Mouse (Mus musculus) liver, embryonic 14.5 days (tissue): ENCODE data around the gene Nxpe4. TPM values are rescaled to one million over a fixed set of nuclear protein-coding genes. Genes with fewer than 3 reads are reported as not detected.
A peak's percentile ranks its signal among the peaks of the same experiment; 100 is the strongest.

ENCODE experiments used
- ATAC-seq: fragments of 200-750 bp; cut with Nextera tagmentation; 2 replicates; pipeline ENCODE4 v1.8.0; 2017; ENCODE audit warnings: moderate number of reproducible peaks, mild to moderate bottlenecking, moderate library complexity; ENCODE audit not compliant: insufficient read depth
- DNase-seq, 3 experiments: peaks; one replicate each; pipeline ENCODE4 v3.0.0-alpha.2; 2012 to 2013; ENCODE audit warnings: low read depth in 3 of 3, low spot score in 3 of 3
- H3K27ac ChIP-seq: fragments of 300-500 bp; sonication (generic); 2 replicates; pipeline ENCODE4 v1.5.1; 2014; ENCODE audit warnings: moderate library complexity, mild to moderate bottlenecking, control low read depth, inconsistent platforms
- H3K27me3 ChIP-seq: fragments of 300-500 bp; sonication (generic); 2 replicates; pipeline ENCODE4 v1.6.1; 2014; ENCODE audit warnings: mild to moderate bottlenecking, low read length, moderate library complexity; ENCODE audit not compliant: control insufficient read depth, insufficient read depth
- H3K36me3 ChIP-seq: fragments of 300-500 bp; sonication (generic); replicated peaks from 2 replicates; pipeline ENCODE4 v1.6.1; 2014; ENCODE audit warnings: low read depth; ENCODE audit not compliant: control insufficient read depth, insufficient read depth
- H3K4me1 ChIP-seq, 2 experiments: fragments of 200-500 bp in 1 of 2; fragments of 300-500 bp in 1 of 2; sonication (generic) in 1 of 2; replicated peaks; 2 replicates each; pipeline ENCODE4 v1.6.1; 2012 to 2014; ENCODE audit warnings: antibody characterized with exemption in 1 of 2, inconsistent platforms in 1 of 2, low read length in 1 of 2; ENCODE audit not compliant: control insufficient read depth in 2 of 2, insufficient read depth in 2 of 2
- H3K4me2 ChIP-seq: fragments of 300-500 bp; sonication (generic); 2 replicates; pipeline ENCODE4 v1.6.1; 2014; ENCODE audit warnings: low read depth, mild to moderate bottlenecking, control low read depth, moderate library complexity
- H3K4me3 ChIP-seq, 2 experiments: fragments of 200-500 bp in 1 of 2; fragments of 300-500 bp in 1 of 2; sonication (generic) in 1 of 2; 2 replicates each; pipeline ENCODE4 v1.5.1; 2012 to 2014; ENCODE audit warnings: low read depth in 2 of 2, low read length in 2 of 2, mild to moderate bottlenecking in 2 of 2, control low read depth in 1 of 2, inconsistent platforms in 1 of 2, moderate library complexity in 1 of 2; ENCODE audit not compliant: insufficient read depth in 1 of 2
- H3K9ac ChIP-seq: fragments of 300-500 bp; sonication (generic); replicated peaks from 2 replicates; pipeline ENCODE4 v1.6.1; 2014; ENCODE audit warnings: mild to moderate bottlenecking, control low read depth, moderate library complexity
- H3K9me3 ChIP-seq: fragments of 300-500 bp; sonication (generic); 2 replicates; pipeline ENCODE4 v1.6.1; 2016; ENCODE audit warnings: low read length, mixed read lengths; ENCODE audit not compliant: control insufficient read depth
- CTCF ChIP-seq: IDR thresholded peaks from 2 replicates; pipeline ENCODE4 v1.5.1; 2016; ENCODE audit warnings: antibody characterized with exemption, low read depth, control low read depth
- EP300 ChIP-seq: IDR thresholded peaks from 2 replicates; pipeline ENCODE4 v1.6.1; 2016; ENCODE audit warnings: antibody characterized with exemption, low read depth
- WGBS: fragments of 180-500 bp; shearing (Covaris S2); extraction: QIAGEN DNeasy Blood & Tissue Kit; methylation state at CpG from one replicate; pipeline ENCODE4 v1.1.7; 2014; ENCODE audit not compliant: insufficient replicate concordance; 5-methylcytosine and 5-hydroxymethylcytosine counted together
- polyA plus RNA-seq, 2 experiments: library from polyadenylated mRNA; depleted of rRNA in 1 of 2; stranded (reverse) in 1 of 2; unstranded in 1 of 2; fragments of >200 nt; fragmentation: Nextera tagmentation in 1 of 2; extraction: Ambion mirVana in 1 of 2; gene quantifications; 2 replicates each; pipeline versions ENCODE4 v1.2.1 to v1.2.3; 2012 to 2014

Nxpe4 gene
- polyA plus RNA-seq, 2 experiments = 6.2 to 8.3 TPM

GRCm38 (mm10) chr9:48214751-48215150 is 52.9 kb downstream of the Nxpe4 start:
- H3K27ac ChIP-seq = no peak overlapping the region
- H3K27me3 ChIP-seq = no peaks in the 10 kb centered on the region
- ATAC-seq (no peak), DNase-seq (no peak)
- TF ChIP-seq CTCF (no peak), EP300 (no peak)
- no peaks in the 10 kb centered on the region for H3K36me3 ChIP-seq
- H3K9me3 ChIP-seq = no peaks in the 10 kb centered on the region
- WGBS = 64% methylated on average over 9 of the region's 9 CpGs
- H3K4me2 ChIP-seq = no peak overlapping the region
- no peak overlapping the region for H3K4me3 ChIP-seq
- no peak overlapping the region for H3K9ac ChIP-seq
- H3K4me1 ChIP-seq = no peaks in the 10 kb centered on the region

GRCm38 (mm10) chr9:48216091-48217001 is 54.5 kb downstream of the Nxpe4 start:
- H3K27me3 ChIP-seq = no peaks in the 10 kb centered on the region
- H3K4me3 ChIP-seq = no peak overlapping the region
- TF ChIP-seq EP300 = no peak
- TF ChIP-seq CTCF = no peak
- 62% methylated on average over 13 of the region's 13 CpGs for WGBS
- ATAC-seq (no peak), DNase-seq (no peak)
- H3K27ac ChIP-seq = no peak overlapping the region
- H3K9me3 ChIP-seq = no peaks in the 10 kb centered on the region
- H3K36me3 ChIP-seq = no peaks in the 10 kb centered on the region
- H3K9ac ChIP-seq = no peak overlapping the region
- no peaks in the 10 kb centered on the region for H3K4me1 ChIP-seq
- H3K4me2 ChIP-seq = no peak overlapping the region

GRCm38 (mm10) chr9:48230706-48231105 is 68.9 kb downstream of the Nxpe4 start:
- Histone ChIP-seq H3K9me3 (no peaks in the 10 kb centered on the region), H3K4me2 (no peak overlapping the region), H3K27ac (no peak overlapping the region), H3K4me1 (no peaks in the 10 kb centered on the region), H3K9ac (no peak overlapping the region), H3K27me3 (no peaks in the 10 kb centered on the region), H3K4me3 (no peak overlapping the region), H3K36me3 (no peaks in the 10 kb centered on the region)
- DNase-seq (no peak), ATAC-seq (no peak)
- TF ChIP-seq CTCF (no peak), EP300 (no peak)
- 70% methylated on average over 3 of the region's 3 CpGs for WGBS

DNA sequence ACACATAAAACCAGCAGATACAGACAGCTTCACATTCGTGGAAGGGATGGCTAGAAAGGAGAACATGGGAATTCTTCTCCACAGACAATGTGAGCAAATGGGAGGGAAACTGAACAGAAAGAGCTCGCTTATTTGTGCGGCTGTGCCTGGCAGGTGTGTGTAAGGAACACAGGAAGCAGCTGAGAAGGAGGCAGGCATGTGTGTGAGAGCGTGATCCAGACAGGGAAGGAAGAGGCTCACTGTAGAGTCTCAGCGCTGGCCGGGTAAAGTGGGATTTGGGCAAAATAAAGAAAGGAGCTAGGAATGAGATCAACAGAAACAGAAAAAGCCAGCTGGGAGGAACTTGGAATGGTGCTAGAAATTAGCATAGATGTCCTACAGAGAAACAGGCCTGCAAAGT is 74.6 kb downstream of the Nxpe4 start:
- H3K4me2 ChIP-seq = no peak overlapping the region
- 45% methylated on average over 6 of the region's 6 CpGs for WGBS
- no peaks in the 10 kb centered on the region for H3K36me3 ChIP-seq
- no peak for ATAC-seq
- H3K4me3 ChIP-seq = no peak overlapping the region
- H3K27me3 ChIP-seq = no peaks in the 10 kb centered on the region
- no peak overlapping the region for H3K9ac ChIP-seq
- no peaks in the 10 kb centered on the region for H3K4me1 ChIP-seq
- TF ChIP-seq CTCF (no peak), EP300 (no peak)
- no peak for DNase-seq
- H3K27ac ChIP-seq = no peak overlapping the region
- no peaks in the 10 kb centered on the region for H3K9me3 ChIP-seq

DNA sequence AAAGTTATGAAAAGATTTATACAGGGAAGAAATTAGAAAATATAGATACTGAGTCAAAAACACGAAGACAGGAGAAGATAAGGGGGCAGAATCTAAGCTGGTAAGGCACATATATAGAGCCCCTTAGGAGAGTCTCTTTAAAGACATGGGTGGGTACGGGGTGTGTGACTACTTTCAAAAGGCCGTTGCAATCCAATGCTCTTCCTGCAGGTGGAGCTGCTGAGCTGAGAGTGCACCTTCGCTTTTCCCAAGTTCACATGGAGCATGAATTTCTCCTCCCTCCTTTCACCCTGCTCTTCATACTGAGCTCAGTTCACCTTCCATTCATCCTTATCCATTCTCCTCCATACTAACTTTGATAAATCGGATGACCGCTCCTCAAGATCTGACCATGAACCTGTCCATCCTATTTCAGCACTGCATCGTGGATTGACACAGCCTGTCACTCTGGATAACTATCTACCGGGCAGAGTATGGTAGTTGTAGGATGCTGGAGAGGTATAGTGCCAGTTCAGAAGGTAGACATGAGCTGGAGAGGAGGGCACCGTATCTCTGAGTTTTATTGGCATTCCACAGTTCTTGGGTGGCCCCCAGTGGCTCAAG is 76.4 kb downstream of the Nxpe4 start:
- no peak overlapping the region for H3K4me3 ChIP-seq
- TF ChIP-seq EP300 (no peak), CTCF (peak; percentile 88)
- DNase-seq (peak in 2 of 3 experiments; percentile 5 to 19), ATAC-seq (no peak)
- no peaks in the 10 kb centered on the region for H3K4me1 ChIP-seq
- H3K27ac ChIP-seq = no peak overlapping the region
- H3K9me3 ChIP-seq = no peaks in the 10 kb centered on the region
- no peak overlapping the region for H3K4me2 ChIP-seq
- H3K27me3 ChIP-seq = no peaks in the 10 kb centered on the region
- WGBS = 63% methylated on average over 9 of the region's 9 CpGs
- no peak overlapping the region for H3K9ac ChIP-seq
- no peaks in the 10 kb centered on the region for H3K36me3 ChIP-seq
